Comparison of ENCODE assay signal across 9 mouse cellular contexts in the genomic region with DNA sequence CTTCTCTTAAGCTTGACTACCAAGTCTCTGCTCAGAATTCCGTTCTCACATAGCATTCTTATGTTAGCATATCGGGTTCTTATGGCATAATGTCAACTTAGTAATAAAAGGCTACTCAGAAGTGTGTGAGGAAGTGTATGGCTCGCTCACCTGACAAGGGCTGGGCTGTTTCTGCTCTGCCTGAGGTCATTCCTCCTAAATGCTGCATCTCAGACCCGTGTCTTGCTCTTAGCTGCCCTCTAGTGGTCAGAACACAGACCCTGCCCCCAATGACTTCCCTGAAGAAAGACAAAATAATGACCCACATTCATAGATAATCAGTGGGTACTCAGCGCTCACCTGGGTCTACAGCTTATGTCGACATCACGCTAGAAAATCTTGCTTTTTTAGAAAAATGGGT. TPM values are rescaled to one million over a fixed set of nuclear protein-coding genes. Genes with fewer than 3 reads are reported as not detected.
DNase-seq lines count a peak whose midpoint lies in the region; ATAC-seq lines count a peak whose summit lies in the region.
"Had no signal": no experiment of that assay in that cellular context is flagged by ENCODE, and none has a peak within 500 bp of the region (broad histone marks: within the 10 kb centered on the region; RNA-seq: fewer than 3 reads in every experiment).

No protein-coding gene starts in this region.

- H3K4me2 ChIP-seq in kidney, embryonic 15.5 days: no peak overlapping the region
- H3K4me2 ChIP-seq: midbrain, embryonic 12.5 days had no signal

- no peak for ATAC-seq in kidney, embryonic 15.5 days (replicated peaks; ENCODE audit: low FRiP score)
- ATAC-seq in megakaryocyte-erythroid progenitor cell, adult 5-6 weeks (replicated peaks; ENCODE audit: low FRiP score, low TSS enrichment, poor library complexity, severe bottlenecking): peak; percentile 79

- H3K27ac ChIP-seq in kidney, embryonic 15.5 days: no peak overlapping the region
- H3K27ac ChIP-seq: midbrain, embryonic 12.5 days had no signal

- H3K9ac ChIP-seq in kidney, embryonic 15.5 days: no peak overlapping the region
- H3K9ac ChIP-seq: midbrain, embryonic 12.5 days had no signal

- peak; percentile 59 for DNase-seq in kidney, adult 18-20 months
- DNase-seq in R1 (ENCODE audit: low read depth, low spot score): peak; percentile 70
- peak; percentile 90 to 94 for DNase-seq in cerebellum, postnatal 10 days
- DNase-seq in gastrocnemius, postnatal 14 days: peak; percentile 60
- DNase-seq in layer of hippocampus, postnatal 36 days: peak; percentile 44 to 51
- peak; percentile 86 for DNase-seq in splenic B cell, adult 2 months (ENCODE audit: low read depth, low spot score)

- no peak overlapping the region for H3K4me3 ChIP-seq in kidney, embryonic 15.5 days (replicated peaks)
- H3K4me3 ChIP-seq: midbrain, embryonic 12.5 days had no signal

- no peaks in the 10 kb centered on the region for H3K36me3 ChIP-seq in kidney, embryonic 15.5 days
- H3K36me3 ChIP-seq in splenic B cell, adult 2 months (ENCODE audit: control insufficient read depth, insufficient read depth, low read length, poor library complexity, severe bottlenecking): no peaks in the 10 kb centered on the region
- H3K36me3 ChIP-seq: midbrain, embryonic 12.5 days had no signal

- 22% methylated on average over 7 of the region's 7 CpGs for WGBS in kidney, embryonic 15.5 days

- peaks cover 4% of the 10 kb centered on the region; the same call in 1 of the 2 replicates for H3K4me1 ChIP-seq in kidney, embryonic 15.5 days
- H3K4me1 ChIP-seq: midbrain, embryonic 12.5 days had no signal

- no peaks in the 10 kb centered on the region for H3K9me3 ChIP-seq in kidney, embryonic 15.5 days (replicated peaks)
- H3K9me3 ChIP-seq: midbrain, embryonic 12.5 days had no signal

- intact Hi-C loops in gastrocnemius, postnatal 14 days (cut with DNase I; ENCODE audit: low total_unique reads): loop anchor here (2.0 kb wide), 1 partner anchor 127 kb away; no protein-coding TSS in a partner anchor

- H3K27me3 ChIP-seq in kidney, embryonic 15.5 days: no peaks in the 10 kb centered on the region
- H3K27me3 ChIP-seq in splenic B cell, adult 2 months (ENCODE audit: control insufficient read depth, insufficient read depth, low read length, poor library complexity, severe bottlenecking): no peaks in the 10 kb centered on the region

RNA-seq across cellular contexts. Expression of a gene that starts 58.9 kb away (rescaled TPM):
- 29.4 and 32.4 TPM in 2 replicates for polyA plus RNA-seq in kidney, embryonic 15.5 days (2015; fragmentation: Nextera tagmentation; extraction: Ambion mirVana)
- 1 to 10 TPM in 1 of 2 experiments, under 1 TPM in 1; 0.73 to 1.8 TPM for total RNA-seq in gastrocnemius, postnatal 14 days (2021)
- 1 to 10 TPM; 7.0 to 8.1 TPM for total RNA-seq in layer of hippocampus, postnatal 36 days (2021)
- 0.32 TPM in 1 of 2 replicates, not detected in the other for total RNA-seq in megakaryocyte-erythroid progenitor cell, adult 5-6 weeks (2014; fragmentation: Nextera tagmentation)
- 0.38 TPM in 1 of 2 replicates, not detected in the other for total RNA-seq in megakaryocyte-erythroid progenitor cell, adult 5-6 weeks (2017)
